Mouse (Mus musculus): ENCODE data around the gene Rab31.
A peak's percentile ranks its signal among the peaks of the same experiment; 100 is the strongest.

Rab31 gene

GRCm38 (mm10) chr17:65782551-65783141 is 10.1 kb upstream of the Rab31 start, which contains the start of gene Ppp4r1:
Gene Ppp4r1, plus strand, starts transcription at chr17:65782573.
- DNase-seq: peak; percentile 91

GRCm38 (mm10) chr17:65780970-65781369 is 8.4 kb upstream of the Rab31 start:
- no peak for DNase-seq

- no peak for DNase-seq
Measured at GRCm38 (mm10) chr17:65777461-65777860, 4.9 kb upstream of the Rab31 start.

GRCm38 (mm10) chr17:65776228-65776627 is 3.7 kb upstream of the Rab31 start:
- no peak for DNase-seq

GRCm38 (mm10) chr17:65774439-65774838 is 1.9 kb upstream of the Rab31 start:
- DNase-seq: peak; percentile 24

GRCm38 (mm10) chr17:65773617-65774016 is 1.1 kb upstream of the Rab31 start:
- peak; percentile 17 for DNase-seq

- DNase-seq: no peak
Measured at GRCm38 (mm10) chr17:65770982-65771915, 1.3 kb downstream of the Rab31 start.

- DNase-seq: peak; percentile 51
Measured at GRCm38 (mm10) chr17:65768486-65768885, 4.1 kb downstream of the Rab31 start.

GRCm38 (mm10) chr17:65763221-65763620 is 9.3 kb downstream of the Rab31 start:
- no peak for DNase-seq

GRCm38 (mm10) chr17:65757150-65757549 is 15.4 kb downstream of the Rab31 start:
- DNase-seq: no peak

GRCm38 (mm10) chr17:65755857-65756256 is 16.7 kb downstream of the Rab31 start:
- DNase-seq: no peak

- DNase-seq: no peak
Measured at GRCm38 (mm10) chr17:65753130-65753529, 19.4 kb downstream of the Rab31 start.

GRCm38 (mm10) chr17:65750301-65750700 is 22.3 kb downstream of the Rab31 start:
- no peak for DNase-seq

GRCm38 (mm10) chr17:65749803-65750202 is 22.7 kb downstream of the Rab31 start:
- no peak for DNase-seq

- no peak for DNase-seq
Measured at GRCm38 (mm10) chr17:65748997-65749396, 23.6 kb downstream of the Rab31 start.

GRCm38 (mm10) chr17:65746314-65746713 is 26.2 kb downstream of the Rab31 start:
- DNase-seq: no peak

- DNase-seq: no peak
Measured at GRCm38 (mm10) chr17:65743664-65744330, 28.8 kb downstream of the Rab31 start.

- DNase-seq: no peak
Measured at GRCm38 (mm10) chr17:65742969-65743368, 29.6 kb downstream of the Rab31 start.

- DNase-seq: no peak
Measured at GRCm38 (mm10) chr17:65742245-65742905, 30.2 kb downstream of the Rab31 start.

GRCm38 (mm10) chr17:65741565-65741964 is 31.0 kb downstream of the Rab31 start:
- no peak for DNase-seq

- DNase-seq: no peak
Measured at GRCm38 (mm10) chr17:65739874-65740725, 32.5 kb downstream of the Rab31 start.

GRCm38 (mm10) chr17:65737622-65738021 is 34.9 kb downstream of the Rab31 start:
- DNase-seq: peak; percentile 50
